Mouse (Mus musculus): ENCODE results near the gene Zfand5. TPM values are rescaled to one million over a fixed set of nuclear protein-coding genes. Genes with fewer than 3 reads are reported as not detected.
"Not testable (repeated sequence)": the region's sequence is repeated elsewhere in the genome, so short reads cannot be mapped to it uniquely, and the experiment has no call there.

Zfand5 gene
- polyA plus RNA-seq, 1 experiment = 76.9 TPM

- no peak overlapping the region for H3K27ac ChIP-seq (replicated peaks; ENCODE audit: low read depth, low read length)
- no peaks in the 10 kb centered on the region for H3K4me1 ChIP-seq (ENCODE audit: control insufficient read depth, insufficient read depth, insufficient read length, low read length)
- H3K4me3 ChIP-seq (ENCODE audit: insufficient read depth, low read depth, low read length) = no peak overlapping the region
Observed at GRCm38 (mm10) chr19:21297411-21297810, 25.3 kb downstream of the Zfand5 start.

GRCm38 (mm10) chr19:21301787-21302186 is 29.7 kb downstream of the Zfand5 start:
- Histone ChIP-seq H3K4me3 (ENCODE audit: insufficient read depth, low read depth, low read length) (no peak overlapping the region), H3K4me1 (ENCODE audit: control insufficient read depth, insufficient read depth, insufficient read length, low read length) (no peaks in the 10 kb centered on the region), H3K27ac (replicated peaks; ENCODE audit: low read depth, low read length) (no peak overlapping the region)

- Histone ChIP-seq H3K4me3 (ENCODE audit: insufficient read depth, low read depth, low read length) (no peak overlapping the region), H3K4me1 (ENCODE audit: control insufficient read depth, insufficient read depth, insufficient read length, low read length) (no peaks in the 10 kb centered on the region), H3K27ac (replicated peaks; ENCODE audit: low read depth, low read length) (no peak overlapping the region)
Observed at GRCm38 (mm10) chr19:21307755-21308154, 35.7 kb downstream of the Zfand5 start.

- H3K27ac ChIP-seq (replicated peaks; ENCODE audit: low read depth, low read length) = not testable (repeated sequence)
Observed at GRCm38 (mm10) chr19:21310364-21310763, 38.3 kb downstream of the Zfand5 start.

GRCm38 (mm10) chr19:21315701-21316100 is 43.6 kb downstream of the Zfand5 start:
- Histone ChIP-seq H3K4me1 (ENCODE audit: control insufficient read depth, insufficient read depth, insufficient read length, low read length) (no peaks in the 10 kb centered on the region), H3K27ac (replicated peaks; ENCODE audit: low read depth, low read length) (no peak overlapping the region), H3K4me3 (ENCODE audit: insufficient read depth, low read depth, low read length) (no peak overlapping the region)

More at GRCm38 (mm10) chr19:21310364-21310763, 38.3 kb downstream of the Zfand5 start:
- not testable (repeated sequence) for H3K4me1 ChIP-seq (ENCODE audit: control insufficient read depth, insufficient read depth, insufficient read length, low read length); H3K4me3 ChIP-seq (ENCODE audit: insufficient read depth, low read depth, low read length)

GRCm38 (mm10) chr19:21319618-21320017 is 47.5 kb downstream of the Zfand5 start:
- Histone ChIP-seq H3K4me1 (ENCODE audit: control insufficient read depth, insufficient read depth, insufficient read length, low read length) (no peaks in the 10 kb centered on the region), H3K27ac (replicated peaks; ENCODE audit: low read depth, low read length) (no peak overlapping the region), H3K4me3 (ENCODE audit: insufficient read depth, low read depth, low read length) (no peak overlapping the region)

- Histone ChIP-seq H3K27ac (replicated peaks; ENCODE audit: low read depth, low read length) (no peak overlapping the region), H3K4me3 (ENCODE audit: insufficient read depth, low read depth, low read length) (no peak overlapping the region), H3K4me1 (ENCODE audit: control insufficient read depth, insufficient read depth, insufficient read length, low read length) (no peaks in the 10 kb centered on the region)
Observed at GRCm38 (mm10) chr19:21325333-21325732, 53.3 kb downstream of the Zfand5 start.

- Histone ChIP-seq H3K4me1 (ENCODE audit: control insufficient read depth, insufficient read depth, insufficient read length, low read length) (no peaks in the 10 kb centered on the region), H3K27ac (replicated peaks; ENCODE audit: low read depth, low read length) (no peak overlapping the region), H3K4me3 (ENCODE audit: insufficient read depth, low read depth, low read length) (no peak overlapping the region)
Observed at GRCm38 (mm10) chr19:21328951-21329350, 56.9 kb downstream of the Zfand5 start.

GRCm38 (mm10) chr19:21329770-21330169 is 57.7 kb downstream of the Zfand5 start:
- Histone ChIP-seq H3K27ac (replicated peaks; ENCODE audit: low read depth, low read length) (no peak overlapping the region), H3K4me1 (ENCODE audit: control insufficient read depth, insufficient read depth, insufficient read length, low read length) (no peaks in the 10 kb centered on the region), H3K4me3 (ENCODE audit: insufficient read depth, low read depth, low read length) (no peak overlapping the region)

GRCm38 (mm10) chr19:21330305-21331115 is 58.4 kb downstream of the Zfand5 start:
- no peak overlapping the region for H3K4me3 ChIP-seq (ENCODE audit: insufficient read depth, low read depth, low read length)
- no peaks in the 10 kb centered on the region for H3K4me1 ChIP-seq (ENCODE audit: control insufficient read depth, insufficient read depth, insufficient read length, low read length)
- no peak overlapping the region for H3K27ac ChIP-seq (replicated peaks; ENCODE audit: low read depth, low read length)

- Histone ChIP-seq H3K4me3 (ENCODE audit: insufficient read depth, low read depth, low read length) (no peak overlapping the region), H3K4me1 (ENCODE audit: control insufficient read depth, insufficient read depth, insufficient read length, low read length) (no peaks in the 10 kb centered on the region), H3K27ac (replicated peaks; ENCODE audit: low read depth, low read length) (no peak overlapping the region)
Observed at GRCm38 (mm10) chr19:21331621-21332155, 59.6 kb downstream of the Zfand5 start.

Other genes with a start within 250 kb of the Zfand5 start
- 9.3 and 10.5 TPM in 2 replicates for gene Gda, start 201.2 kb downstream of the Zfand5 start, polyA plus RNA-seq (2012; ENCODE audit: insufficient read depth, insufficient read length, missing spikeins)

Measured in brown adipose tissue, adult 24 weeks (tissue).